Mouse (Mus musculus) megakaryocyte, embryonic 14.5 days (primary cell): ENCODE data around the gene Otor.

ENCODE experiments used
- FLI1 ChIP-seq: IDR thresholded peaks from 2 replicates; pipeline ENCODE4 v1.6.1; 2012; ENCODE audit warnings: low read length, inconsistent platforms, mixed read lengths
- GATA1 ChIP-seq: IDR thresholded peaks from 3 replicates; pipeline ENCODE4 v1.6.1; 2012; ENCODE audit warnings: mixed read lengths, low read length, inconsistent platforms, borderline replicate concordance

- TF ChIP-seq GATA1 (no peak), FLI1 (no peak)
Observed at GRCm38 (mm10) chr2:143094761-143095160, 16.5 kb downstream of the Otor start.
